Mouse (Mus musculus): ENCODE results near the gene Pou4f2. TPM values are rescaled to one million over a fixed set of nuclear protein-coding genes. Genes with fewer than 3 reads are reported as not detected.

The Pou4f2 gene
- polyA plus RNA-seq, 1 experiment from 2014 or later, result 20.9 TPM

Other genes with a start within 250 kb of the Pou4f2 start
- gene Ttc29, start 223.3 kb downstream of the Pou4f2 start, polyA plus RNA-seq (2014; fragmentation: Nextera tagmentation; extraction: Ambion mirVana), result 0.45 and 0.66 TPM in 2 replicates
- 201 and 248 TPM in 2 replicates for gene Rbmxl1, start 72.3 kb upstream of the Pou4f2 start, polyA plus RNA-seq (2014; fragmentation: Nextera tagmentation; extraction: Ambion mirVana)
- gene Slc10a7, start 72.7 kb upstream of the Pou4f2 start, polyA plus RNA-seq (2014; fragmentation: Nextera tagmentation; extraction: Ambion mirVana), result 9.2 and 9.7 TPM in 2 replicates